Mouse (Mus musculus) midbrain, postnatal 0 days (tissue): ENCODE measurements around the gene Smad3. TPM values are rescaled to one million over a fixed set of nuclear protein-coding genes. Genes with fewer than 3 reads are reported as not detected.

Source experiments
- ATAC-seq: fragments of 200-750 bp; cut with Nextera tagmentation; 2 replicates; pipeline ENCODE4 v1.8.0; 2017; ENCODE audit warnings: moderate number of reproducible peaks, mild to moderate bottlenecking, moderate TSS enrichment, moderate library complexity; ENCODE audit not compliant: low FRiP score
- DNase-seq: peaks from one replicate; pipeline ENCODE4 v3.0.0-alpha.2; 2015; ENCODE audit warnings: low spot score
- H3K27ac ChIP-seq: fragments of 300-500 bp; sonication (generic); 2 replicates; pipeline ENCODE4 v1.5.1; 2014; ENCODE audit warnings: low read depth, mild to moderate bottlenecking, low read length, mixed read lengths
- H3K27me3 ChIP-seq: fragments of 300-500 bp; sonication (generic); 2 replicates; pipeline ENCODE4 v1.6.1; 2014; ENCODE audit warnings: low read length, control low read depth, mixed read lengths; ENCODE audit not compliant: insufficient read depth
- H3K36me3 ChIP-seq: fragments of 300-500 bp; sonication (generic); 2 replicates; pipeline ENCODE4 v1.6.1; 2014; ENCODE audit warnings: low read length, control low read depth, mixed read lengths; ENCODE audit not compliant: insufficient read depth
- H3K4me1 ChIP-seq: fragments of 300-500 bp; sonication (generic); 2 replicates; pipeline ENCODE4 v1.6.1; 2014; ENCODE audit warnings: mild to moderate bottlenecking, control low read depth, antibody characterized with exemption, low read length, mixed read lengths; ENCODE audit not compliant: insufficient read depth
- H3K4me2 ChIP-seq: fragments of 300-500 bp; sonication (generic); 2 replicates; pipeline ENCODE4 v1.6.1; 2014; ENCODE audit warnings: low read depth, mild to moderate bottlenecking, low read length, mixed read lengths; ENCODE audit not compliant: poor library complexity, severe bottlenecking
- H3K4me3 ChIP-seq: fragments of 300-500 bp; sonication (generic); 2 replicates; pipeline ENCODE4 v1.5.1; 2014; ENCODE audit warnings: low read depth, mild to moderate bottlenecking, low read length, moderate library complexity
- H3K9ac ChIP-seq: fragments of 300-500 bp; sonication (generic); replicated peaks from 2 replicates; pipeline ENCODE4 v1.6.1; 2014; ENCODE audit warnings: mild to moderate bottlenecking, low read length, moderate library complexity, mixed read lengths; ENCODE audit not compliant: poor library complexity, severe bottlenecking
- H3K9me3 ChIP-seq: fragments of 300-500 bp; sonication (generic); 2 replicates; pipeline ENCODE4 v1.6.1; 2016; ENCODE audit warnings: low read length, control low read depth
- CTCF ChIP-seq: IDR thresholded peaks from 2 replicates; pipeline ENCODE4 v1.5.1; 2016; ENCODE audit warnings: antibody characterized with exemption, mild to moderate bottlenecking
- WGBS: fragments of 180-500 bp; shearing (Covaris S2); extraction: QIAGEN DNeasy Blood & Tissue Kit; methylation state at CpG from one replicate; pipeline ENCODE4 v1.1.7; 2014; 5-methylcytosine and 5-hydroxymethylcytosine counted together
- polyA plus RNA-seq: library from polyadenylated mRNA; unstranded; fragments of >200 nt; fragmentation: Nextera tagmentation; extraction: Ambion mirVana; gene quantifications from 2 replicates; pipeline ENCODE4 v1.2.1, GENCODE M21; 2015
- total RNA-seq: library from RNA; depleted of rRNA; stranded (reverse); fragments of >200 nt; gene quantifications from 2 replicates; pipeline ENCODE4 v1.2.3, GENCODE M21; 2014

Smad3 gene
- total and polyA plus RNA-seq, 2 experiments from 2014 or later, result 4.0 to 20.6 TPM

- Histone ChIP-seq H3K36me3 (no peaks in the 10 kb centered on the region), H3K4me2 (no peak overlapping the region), H3K9me3 (no peaks in the 10 kb centered on the region), H3K27me3 (no peaks in the 10 kb centered on the region), H3K27ac (no peak overlapping the region), H3K4me1 (no peaks in the 10 kb centered on the region), H3K9ac (no peak overlapping the region), H3K4me3 (no peak overlapping the region)
- ATAC-seq, result no peak
- no peak for TF ChIP-seq CTCF
- 81% methylated on average over 9 of the region's 9 CpGs for WGBS
- DNase-seq, result no peak
These were observed 26.5 kb downstream of the Smad3 start for GRCm38 (mm10) chr9:63731114-63731828.

- WGBS, result 84% methylated on average over 10 of the region's 10 CpGs
- Histone ChIP-seq H3K9me3 (no peaks in the 10 kb centered on the region), H3K27ac (no peak overlapping the region), H3K4me1 (no peaks in the 10 kb centered on the region), H3K9ac (no peak overlapping the region), H3K36me3 (no peaks in the 10 kb centered on the region), H3K4me2 (no peak overlapping the region), H3K27me3 (no peaks in the 10 kb centered on the region), H3K4me3 (no peak overlapping the region)
- TF ChIP-seq CTCF, result no peak
- DNase-seq (no peak), ATAC-seq (no peak)
These were observed 28.8 kb downstream of the Smad3 start for GRCm38 (mm10) chr9:63728969-63729368.

GRCm38 (mm10) chr9:63727070-63727469, 30.7 kb downstream of the Smad3 start:
- Histone ChIP-seq H3K36me3 (no peaks in the 10 kb centered on the region), H3K4me3 (no peak overlapping the region), H3K4me1 (no peaks in the 10 kb centered on the region), H3K9ac (no peak overlapping the region), H3K4me2 (no peak overlapping the region), H3K9me3 (no peaks in the 10 kb centered on the region), H3K27me3 (no peaks in the 10 kb centered on the region), H3K27ac (no peak overlapping the region)
- 89% methylated on average over 6 of the region's 6 CpGs for WGBS
- ATAC-seq (no peak), DNase-seq (no peak)
- TF ChIP-seq CTCF, result no peak

GRCm38 (mm10) chr9:63726088-63727010, 31.4 kb downstream of the Smad3 start:
- H3K4me2 ChIP-seq, result no peak overlapping the region
- no peak for ATAC-seq
- no peaks in the 10 kb centered on the region for H3K36me3 ChIP-seq
- no peaks in the 10 kb centered on the region for H3K9me3 ChIP-seq
- H3K9ac ChIP-seq, result no peak overlapping the region
- H3K4me1 ChIP-seq, result no peaks in the 10 kb centered on the region
- WGBS, result 79% methylated on average over 13 of the region's 13 CpGs
- H3K27me3 ChIP-seq, result no peaks in the 10 kb centered on the region
- H3K27ac ChIP-seq, result no peak overlapping the region
- no peak for DNase-seq
- no peak for TF ChIP-seq CTCF
- no peak overlapping the region for H3K4me3 ChIP-seq

- DNase-seq, result no peak
- no peak for TF ChIP-seq CTCF
- no peaks in the 10 kb centered on the region for H3K9me3 ChIP-seq
- H3K36me3 ChIP-seq, result no peaks in the 10 kb centered on the region
- no peaks in the 10 kb centered on the region for H3K4me1 ChIP-seq
- ATAC-seq, result no peak
- H3K27ac ChIP-seq, result no peak overlapping the region
- 89% methylated on average over 5 of the region's 5 CpGs for WGBS
- H3K27me3 ChIP-seq, result no peaks in the 10 kb centered on the region
- H3K4me2 ChIP-seq, result no peak overlapping the region
- no peak overlapping the region for H3K4me3 ChIP-seq
- H3K9ac ChIP-seq, result no peak overlapping the region
These were observed 33.0 kb downstream of the Smad3 start for GRCm38 (mm10) chr9:63724750-63725149.

GRCm38 (mm10) chr9:63722918-63723317, 34.9 kb downstream of the Smad3 start:
- DNase-seq (no peak), ATAC-seq (no peak)
- Histone ChIP-seq H3K9ac (no peak overlapping the region), H3K36me3 (no peaks in the 10 kb centered on the region), H3K4me3 (no peak overlapping the region), H3K9me3 (no peaks in the 10 kb centered on the region), H3K4me1 (no peaks in the 10 kb centered on the region), H3K27ac (no peak overlapping the region), H3K27me3 (no peaks in the 10 kb centered on the region), H3K4me2 (no peak overlapping the region)
- WGBS, result 80% methylated on average over 9 of the region's 9 CpGs
- TF ChIP-seq CTCF, result no peak
